Mouse (Mus musculus) forebrain, embryonic 12.5 days (tissue): Measurements from ENCODE around the gene Eps8l2. TPM values are rescaled to one million over a fixed set of nuclear protein-coding genes. Genes with fewer than 3 reads are reported as not detected.
A peak's percentile ranks its signal among the peaks of the same experiment; 100 is the strongest.

Experiments used
- ATAC-seq: fragments of 200-750 bp; cut with Nextera tagmentation; 2 replicates; pipeline ENCODE4 v1.8.0; 2017; ENCODE audit warnings: moderate TSS enrichment; ENCODE audit not compliant: low FRiP score
- H3K27ac ChIP-seq: fragments of 300-500 bp; sonication (generic); 2 replicates; pipeline ENCODE4 v1.5.1; 2016; ENCODE audit warnings: mild to moderate bottlenecking
- H3K27me3 ChIP-seq: fragments of 300-500 bp; sonication (generic); 2 replicates; pipeline ENCODE4 v1.6.1; 2016; ENCODE audit warnings: mild to moderate bottlenecking
- H3K36me3 ChIP-seq: fragments of 300-500 bp; sonication (generic); replicated peaks from 2 replicates; pipeline ENCODE4 v1.6.1; 2016; ENCODE audit warnings: mild to moderate bottlenecking
- H3K4me1 ChIP-seq: fragments of 300-500 bp; sonication (generic); 2 replicates; pipeline ENCODE4 v1.6.1; 2016
- H3K4me2 ChIP-seq: fragments of 300-500 bp; sonication (generic); 2 replicates; pipeline ENCODE4 v1.6.1; 2016; ENCODE audit warnings: mild to moderate bottlenecking, moderate library complexity
- H3K4me3 ChIP-seq: fragments of 300-500 bp; sonication (generic); replicated peaks from 2 replicates; pipeline ENCODE4 v1.5.1; 2016; ENCODE audit warnings: mild to moderate bottlenecking
- H3K9ac ChIP-seq: fragments of 300-500 bp; sonication (generic); 2 replicates; pipeline ENCODE4 v1.6.1; 2016; ENCODE audit warnings: mild to moderate bottlenecking
- H3K9me3 ChIP-seq: fragments of 300-500 bp; sonication (generic); 2 replicates; pipeline ENCODE4 v1.6.1; 2016
- WGBS: fragments of 180-500 bp; shearing (Covaris S2); methylation state at CpG from one replicate; pipeline ENCODE4 v1.1.7; 2016; 5-methylcytosine and 5-hydroxymethylcytosine counted together
- polyA plus RNA-seq: library from polyadenylated mRNA; unstranded; fragments of >200 nt; fragmentation: Nextera tagmentation; extraction: Ambion mirVana; gene quantifications from 2 replicates; pipeline ENCODE4 v1.2.1, GENCODE M21; 2016

Eps8l2 gene
- 1.2 and 1.7 TPM in 2 replicates for polyA plus RNA-seq

DNA sequence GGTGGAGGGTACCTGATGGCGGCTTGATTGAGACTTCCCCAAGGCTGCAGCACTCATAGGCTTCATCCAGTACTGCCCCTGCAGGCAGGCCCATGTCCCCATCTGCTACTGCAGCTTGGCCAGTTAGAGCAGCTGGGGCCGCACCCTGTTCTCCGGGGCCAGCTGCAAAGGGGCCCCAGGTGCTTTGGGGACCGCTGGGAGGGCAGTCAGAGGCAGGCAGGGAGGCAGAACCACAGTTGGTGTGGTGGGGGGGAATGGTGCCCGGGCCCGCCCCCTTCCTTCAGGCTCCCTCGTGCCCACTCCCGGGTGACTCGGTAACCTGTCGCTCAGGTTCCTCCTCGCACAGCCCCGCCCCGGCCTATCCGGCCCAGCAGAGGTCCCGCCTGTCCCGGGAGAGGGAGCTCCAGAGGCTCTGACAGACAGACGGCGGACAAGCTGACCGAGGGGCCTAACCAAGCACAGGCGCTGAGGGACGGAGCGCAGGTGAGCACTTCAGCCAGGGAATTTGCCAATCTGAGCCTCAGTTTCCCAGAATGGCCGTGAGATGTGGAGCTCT is at the start of gene Eps8l2:
Gene Eps8l2 (plus strand): TSS at position 305 of the 556 bp plus-strand sequence.
- Histone ChIP-seq H3K4me3 (0 out of 2 replicates have a peak within 1 kb of the TSS, but pooled peaks have one; percentile 0), H3K36me3 (peaks cover 22% of the 10 kb centered on the region), H3K27ac (no peak within 1 kb of the TSS), H3K4me1 (peaks cover 7% of the 10 kb centered on the region), H3K27me3 (peaks cover 32% of the 10 kb centered on the region), H3K9me3 (no peaks in the 10 kb centered on the region), H3K4me2 (peak within 1 kb of the TSS; percentile 39), H3K9ac (peak within 1 kb of the TSS; percentile 49)
- WGBS: 5% methylated on average over 23 of the region's 23 CpGs
- ATAC-seq: no peak

DNA sequence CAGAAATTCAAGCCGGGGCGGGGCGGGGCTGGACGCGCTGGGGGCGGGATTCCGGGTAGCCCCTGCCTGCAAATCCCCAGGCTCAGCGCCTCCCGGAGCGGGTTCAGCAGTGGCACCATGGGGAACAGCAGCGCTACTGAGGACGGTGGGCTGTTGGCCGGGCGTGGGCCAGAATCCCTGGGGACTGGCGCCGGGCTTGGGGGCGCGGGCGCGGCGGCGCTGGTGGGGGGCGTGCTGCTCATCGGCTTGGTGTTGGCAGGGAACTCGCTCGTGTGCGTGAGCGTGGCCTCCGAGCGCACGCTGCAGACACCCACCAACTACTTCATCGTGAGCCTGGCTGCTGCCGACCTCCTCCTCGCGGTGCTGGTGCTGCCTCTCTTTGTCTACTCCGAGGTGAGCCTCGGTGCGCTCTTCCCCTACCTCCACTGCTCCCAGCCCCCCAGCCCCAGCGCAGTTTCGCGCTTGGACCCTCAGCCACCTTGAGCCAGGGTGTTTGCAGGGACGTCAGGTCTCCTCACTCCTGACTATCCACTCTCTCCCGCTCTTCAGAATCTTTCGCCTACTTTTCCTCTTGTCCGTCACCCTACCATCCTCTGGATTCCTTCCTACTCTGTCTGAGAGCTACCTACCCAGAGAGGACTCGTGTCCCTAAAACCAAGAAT is 46.6 kb upstream of the Eps8l2 start, which contains the start of gene Drd4:
Gene Drd4 (plus strand): TSS at position 86 of the 662 bp plus-strand sequence.
- ATAC-seq: peak; percentile 48; the same call in 1 of the 2 replicates
- H3K4me1 ChIP-seq: peaks cover 31% of the 10 kb centered on the region
- no peaks in the 10 kb centered on the region for H3K9me3 ChIP-seq
- peak within 1 kb of the TSS; percentile 61 for H3K9ac ChIP-seq
- WGBS: 1% methylated on average over 43 of the region's 46 CpGs
- peaks cover 69% of the 10 kb centered on the region for H3K27me3 ChIP-seq
- H3K4me2 ChIP-seq: peak within 1 kb of the TSS; percentile 77
- peak within 1 kb of the TSS; percentile 41 for H3K4me3 ChIP-seq
- no peak within 1 kb of the TSS for H3K27ac ChIP-seq
- H3K36me3 ChIP-seq: peaks cover 8% of the 10 kb centered on the region; the same call in 1 of the 2 replicates

- peak overlapping the region; percentile 41 for H3K4me3 ChIP-seq
- H3K9ac ChIP-seq: peak overlapping the region; percentile 61; the same call in 1 of the 2 replicates
- WGBS: 27% methylated on average over 15 of the region's 15 CpGs
- peak overlapping the region; percentile 77 for H3K4me2 ChIP-seq
- ATAC-seq: no peak
- peaks cover 15% of the 10 kb centered on the region; the same call in 1 of the 2 replicates for H3K36me3 ChIP-seq
- H3K9me3 ChIP-seq: no peaks in the 10 kb centered on the region
- H3K4me1 ChIP-seq: peaks cover 31% of the 10 kb centered on the region
- peaks cover 69% of the 10 kb centered on the region for H3K27me3 ChIP-seq
- no peak overlapping the region for H3K27ac ChIP-seq
Observed at GRCm38 (mm10) chr7:141292583-141293388, 45.9 kb upstream of the Eps8l2 start.

- no peak overlapping the region for H3K27ac ChIP-seq
- ATAC-seq: no peak
- WGBS: 1% methylated on average over 53 of the region's 53 CpGs
Observed at GRCm38 (mm10) chr7:141293852-141294471, 44.7 kb upstream of the Eps8l2 start.

GRCm38 (mm10) chr7:141294479-141294878 is 44.2 kb upstream of the Eps8l2 start:
- H3K9ac ChIP-seq: peak overlapping the region; percentile 44; the same call in 1 of the 2 replicates
- no peak for ATAC-seq
- H3K9me3 ChIP-seq: no peaks in the 10 kb centered on the region
- peak overlapping the region; percentile 35 for H3K4me3 ChIP-seq
- H3K27me3 ChIP-seq: peaks cover 69% of the 10 kb centered on the region
- 4% methylated on average over 20 of the region's 22 CpGs for WGBS
- H3K4me2 ChIP-seq: peak overlapping the region; percentile 55
- H3K4me1 ChIP-seq: peaks cover 31% of the 10 kb centered on the region
- peaks cover 22% of the 10 kb centered on the region for H3K36me3 ChIP-seq
- no peak overlapping the region for H3K27ac ChIP-seq

More at GRCm38 (mm10) chr7:141293852-141294471, 44.7 kb upstream of the Eps8l2 start:
- Histone ChIP-seq H3K4me2 (peak overlapping the region; percentile 55), H3K27me3 (peaks cover 69% of the 10 kb centered on the region), H3K9me3 (no peaks in the 10 kb centered on the region), H3K36me3 (peaks cover 17% of the 10 kb centered on the region; the same call in 1 of the 2 replicates), H3K4me1 (peaks cover 31% of the 10 kb centered on the region), H3K9ac (peak overlapping the region; percentile 44), H3K4me3 (peak overlapping the region; percentile 35)

GRCm38 (mm10) chr7:141297926-141298650 is 40.6 kb upstream of the Eps8l2 start:
- H3K4me1 ChIP-seq: peaks cover 16% of the 10 kb centered on the region
- no peak for ATAC-seq
- WGBS: 84% methylated on average over 3 of the region's 3 CpGs
- no peak overlapping the region for H3K9ac ChIP-seq
- H3K4me3 ChIP-seq: no peak overlapping the region
- no peaks in the 10 kb centered on the region for H3K9me3 ChIP-seq
- no peak overlapping the region for H3K4me2 ChIP-seq
- peaks cover 35% of the 10 kb centered on the region for H3K27me3 ChIP-seq
- peaks cover 56% of the 10 kb centered on the region for H3K36me3 ChIP-seq
- no peak overlapping the region for H3K27ac ChIP-seq

DNA sequence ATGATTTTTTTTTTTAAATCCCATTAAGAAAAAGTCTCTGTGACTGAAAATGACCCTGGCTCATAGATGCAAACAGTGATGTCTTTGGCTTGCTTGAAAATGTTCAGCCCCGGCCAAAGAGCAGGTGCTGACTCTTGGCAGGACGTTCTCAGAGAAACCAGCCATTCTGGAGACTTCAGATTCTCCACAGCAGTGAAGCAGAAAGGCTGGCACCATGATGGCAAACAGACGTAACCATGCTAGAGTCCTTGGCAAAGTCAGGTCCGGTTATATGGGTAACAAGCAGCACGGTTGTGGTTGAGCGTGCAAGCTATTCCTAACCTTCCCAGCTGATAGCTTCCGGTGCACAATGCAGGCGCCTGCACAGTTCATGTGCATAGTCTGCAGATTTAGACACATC is 39.5 kb upstream of the Eps8l2 start:
- Histone ChIP-seq H3K27me3 (peaks cover 24% of the 10 kb centered on the region), H3K4me3 (no peak overlapping the region), H3K9me3 (no peaks in the 10 kb centered on the region), H3K36me3 (peaks cover 67% of the 10 kb centered on the region), H3K9ac (no peak overlapping the region), H3K27ac (no peak overlapping the region), H3K4me1 (peaks cover 5% of the 10 kb centered on the region), H3K4me2 (no peak overlapping the region)
- WGBS: 95% methylated on average over 8 of the region's 8 CpGs
- ATAC-seq: no peak

- Histone ChIP-seq H3K36me3 (peaks cover 87% of the 10 kb centered on the region), H3K4me1 (no peaks in the 10 kb centered on the region), H3K4me2 (no peak overlapping the region), H3K27ac (no peak overlapping the region), H3K9ac (no peak overlapping the region), H3K27me3 (peaks cover 2% of the 10 kb centered on the region), H3K9me3 (no peaks in the 10 kb centered on the region), H3K4me3 (no peak overlapping the region)
- no peak for ATAC-seq
- WGBS: 97% methylated on average over 9 of the region's 9 CpGs
Observed at GRCm38 (mm10) chr7:141301386-141301785, 37.3 kb upstream of the Eps8l2 start.

- no peak for ATAC-seq
- Histone ChIP-seq H3K9ac (no peak overlapping the region), H3K4me1 (no peaks in the 10 kb centered on the region), H3K4me3 (no peak overlapping the region), H3K27me3 (no peaks in the 10 kb centered on the region), H3K27ac (no peak overlapping the region), H3K9me3 (no peaks in the 10 kb centered on the region), H3K4me2 (no peak overlapping the region), H3K36me3 (peaks cover 88% of the 10 kb centered on the region)
- WGBS: 91% methylated on average over 1 of the region's 1 CpGs
Observed at GRCm38 (mm10) chr7:141302702-141303268, 35.9 kb upstream of the Eps8l2 start.

DNA sequence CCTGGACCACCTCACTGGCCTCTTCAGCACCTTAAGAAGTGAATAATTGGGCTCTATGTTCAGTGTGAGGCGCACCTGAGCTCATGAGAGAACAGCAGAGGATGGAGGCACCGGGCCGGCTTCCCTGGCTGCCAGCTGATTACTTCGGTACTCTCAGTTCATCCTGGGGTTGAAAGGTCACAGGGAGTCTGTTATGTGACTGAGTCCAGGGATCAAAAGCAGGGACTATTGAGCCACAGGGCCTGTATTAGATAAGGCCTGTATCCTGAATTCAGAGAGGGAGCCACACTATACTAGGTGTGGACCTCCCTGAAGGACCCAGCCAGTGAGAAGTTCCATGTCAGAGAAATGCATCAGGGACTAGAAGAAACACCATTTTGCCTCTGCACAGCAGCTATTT is 34.1 kb upstream of the Eps8l2 start:
- WGBS: 90% methylated on average over 4 of the region's 4 CpGs
- ATAC-seq: no peak
- Histone ChIP-seq H3K4me2 (no peak overlapping the region), H3K4me3 (no peak overlapping the region), H3K36me3 (peaks cover 98% of the 10 kb centered on the region), H3K9ac (no peak overlapping the region), H3K4me1 (no peaks in the 10 kb centered on the region), H3K27me3 (no peaks in the 10 kb centered on the region), H3K9me3 (no peaks in the 10 kb centered on the region), H3K27ac (no peak overlapping the region)

DNA sequence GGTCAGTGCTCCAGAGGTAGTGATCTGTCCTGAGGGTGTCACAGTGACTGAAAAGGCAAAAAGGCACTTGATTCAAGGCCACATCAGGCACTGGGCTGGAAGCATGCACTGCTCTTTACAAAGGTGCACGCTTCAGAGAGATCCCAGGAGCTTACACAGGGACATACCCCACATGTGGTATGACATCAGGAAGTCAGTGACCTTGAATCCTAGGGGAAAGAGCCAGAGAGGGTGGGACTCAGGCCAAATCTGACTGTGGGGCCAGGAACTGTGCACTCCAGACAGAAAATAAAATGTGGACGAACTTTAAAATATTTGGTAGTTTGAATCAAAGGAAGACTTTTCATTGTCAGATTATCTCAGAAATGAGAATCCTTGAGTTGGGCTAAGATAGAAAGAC is 24.3 kb upstream of the Eps8l2 start:
- 95% methylated on average over 2 of the region's 2 CpGs for WGBS
- no peak overlapping the region for H3K9ac ChIP-seq
- no peak overlapping the region for H3K27ac ChIP-seq
- H3K36me3 ChIP-seq: peaks cover 96% of the 10 kb centered on the region
- H3K9me3 ChIP-seq: no peaks in the 10 kb centered on the region
- ATAC-seq: no peak
- no peak overlapping the region for H3K4me3 ChIP-seq
- no peaks in the 10 kb centered on the region for H3K27me3 ChIP-seq
- H3K4me1 ChIP-seq: no peaks in the 10 kb centered on the region
- no peak overlapping the region for H3K4me2 ChIP-seq
